Mouse (Mus musculus) MEL (cell line): ENCODE results near the gene Cpd. TPM values are rescaled to one million over a fixed set of nuclear protein-coding genes. Genes with fewer than 3 reads are reported as not detected.

Experiments used
- DNase-seq: peaks from one replicate; pipeline ENCODE4 v3.0.0; 2011; ENCODE audit warnings: low read depth, low spot score
- H3K27ac ChIP-seq: 2 replicates; pipeline ENCODE4 v1.5.1; 2012; ENCODE audit warnings: low read depth, mild to moderate bottlenecking, control low read depth, low read length, moderate library complexity; ENCODE audit not compliant: control insufficient read depth
- H3K27me3 ChIP-seq, 2 experiments: fragments of 150-350 bp in 1 of 2; sonication (generic) in 1 of 2; 2 replicates each; pipeline ENCODE4 v1.6.1; 2012; ENCODE audit warnings: low read length in 2 of 2, mild to moderate bottlenecking in 2 of 2, improper control_type of control experiment in 1 of 2, moderate library complexity in 1 of 2; ENCODE audit not compliant: insufficient read depth in 2 of 2, control insufficient read depth in 1 of 2
- H3K36me3 ChIP-seq, 2 experiments: 2 replicates each; pipeline ENCODE4 v1.6.1; 2012 to 2014; ENCODE audit warnings: low read length in 2 of 2, improper control_type of control experiment in 1 of 2, inconsistent platforms in 1 of 2, mild to moderate bottlenecking in 1 of 2; ENCODE audit not compliant: insufficient read depth in 2 of 2, control insufficient read depth in 1 of 2
- H3K4me1 ChIP-seq, 2 experiments: fragments of 150-350 bp in 1 of 2; sonication (generic) in 1 of 2; 2 replicates each; pipeline ENCODE4 v1.6.1; 2012; ENCODE audit warnings: low read length in 2 of 2, improper control_type of control experiment in 1 of 2, mild to moderate bottlenecking in 1 of 2; ENCODE audit not compliant: insufficient read depth in 2 of 2, control insufficient read depth in 1 of 2
- H3K4me3 ChIP-seq, 2 experiments: fragments of 150-350 bp in 1 of 2; sonication (generic) in 1 of 2; 2 replicates each; pipeline ENCODE4 v1.5.1; 2012; ENCODE audit warnings: low read depth in 2 of 2, low read length in 2 of 2, mild to moderate bottlenecking in 2 of 2, moderate library complexity in 2 of 2, control low read depth in 1 of 2, improper control_type of control experiment in 1 of 2; ENCODE audit not compliant: control insufficient read depth in 1 of 2, insufficient read depth in 1 of 2
- H3K79me2 ChIP-seq: 2 replicates; pipeline ENCODE4 v1.6.1; 2012; ENCODE audit warnings: mild to moderate bottlenecking, low read length, moderate library complexity; ENCODE audit not compliant: control insufficient read depth, poor library complexity, insufficient read depth
- H3K9ac ChIP-seq: 2 replicates; pipeline ENCODE4 v1.6.1; 2012; ENCODE audit warnings: low read depth, mild to moderate bottlenecking, control low read depth, low read length, moderate library complexity; ENCODE audit not compliant: control insufficient read depth, poor library complexity, severe bottlenecking
- H3K9me3 ChIP-seq: fragments of 150-350 bp; sonication (generic); replicated peaks from 2 replicates; pipeline ENCODE4 v1.6.1; 2012; ENCODE audit warnings: mild to moderate bottlenecking, low read length, improper control_type of control experiment, moderate library complexity; ENCODE audit not compliant: insufficient read depth
- CHD1 ChIP-seq: IDR thresholded peaks from 2 replicates; pipeline ENCODE4 v1.6.1; 2012; ENCODE audit warnings: low read depth, mild to moderate bottlenecking, inconsistent platforms, low read length, improper control_type of control experiment
- CTCF ChIP-seq, 3 experiments: IDR thresholded peaks in 2 of 3; conservative IDR thresholded peaks in 1 of 3; 2 replicates each; pipeline ENCODE4 v1.5.1; 2011 to 2012; ENCODE audit warnings: low read length in 3 of 3, low read depth in 2 of 3, mild to moderate bottlenecking in 2 of 3, improper control_type of control experiment in 1 of 3, inconsistent platforms in 1 of 3, mixed read lengths in 1 of 3, moderate library complexity in 1 of 3; ENCODE audit not compliant: control insufficient read depth in 1 of 3, insufficient read depth in 1 of 3, poor library complexity in 1 of 3, severe bottlenecking in 1 of 3
- E2F4 ChIP-seq: IDR thresholded peaks from 2 replicates; pipeline ENCODE4 v1.6.1; 2011; ENCODE audit warnings: low read depth, low read length, improper control_type of control experiment, borderline replicate concordance
- ETS1 ChIP-seq: IDR thresholded peaks from 2 replicates; pipeline ENCODE4 v1.6.1; 2012; ENCODE audit warnings: low read depth, mild to moderate bottlenecking, inconsistent platforms, low read length, improper control_type of control experiment, moderate library complexity
- GABPA ChIP-seq: IDR thresholded peaks from 2 replicates; pipeline ENCODE4 v1.6.1; 2012; ENCODE audit warnings: low read depth, mild to moderate bottlenecking, inconsistent platforms, low read length, improper control_type of control experiment, moderate library complexity
- MEF2A ChIP-seq: IDR thresholded peaks from 2 replicates; pipeline ENCODE4 v1.6.1; 2014; ENCODE audit warnings: low read depth, mild to moderate bottlenecking, inconsistent platforms, low read length, improper control_type of control experiment; ENCODE audit not compliant: poor library complexity, insufficient replicate concordance, severe bottlenecking; ENCODE audit errors: extremely low read depth
- MYB ChIP-seq: IDR thresholded peaks from 2 replicates; pipeline ENCODE4 v1.6.1; 2011; ENCODE audit warnings: mild to moderate bottlenecking, low read depth, low read length, improper control_type of control experiment
- NELFE ChIP-seq: IDR thresholded peaks from 2 replicates; pipeline ENCODE4 v1.6.1; 2011; ENCODE audit warnings: low read depth, low read length, improper control_type of control experiment
- POLR2A ChIP-seq, 2 experiments: IDR thresholded peaks; 2 replicates each; pipeline ENCODE4 v1.6.1; 2011 to 2012; ENCODE audit warnings: low read length in 2 of 2, mild to moderate bottlenecking in 2 of 2, control low read depth in 1 of 2, improper control_type of control experiment in 1 of 2, low read depth in 1 of 2, moderate library complexity in 1 of 2; ENCODE audit not compliant: control insufficient read depth in 1 of 2, insufficient read depth in 1 of 2, poor library complexity in 1 of 2
- RAD21 ChIP-seq: IDR thresholded peaks from 2 replicates; pipeline ENCODE4 v1.6.1; 2011; ENCODE audit warnings: mild to moderate bottlenecking, low read depth, low read length, improper control_type of control experiment
- RCOR1 ChIP-seq: IDR thresholded peaks from 2 replicates; pipeline ENCODE4 v1.6.1; 2012; ENCODE audit warnings: low read depth, mild to moderate bottlenecking, inconsistent platforms, low read length, improper control_type of control experiment
- SMC3 ChIP-seq: IDR thresholded peaks from 2 replicates; pipeline ENCODE4 v1.6.1; 2011; ENCODE audit warnings: low read depth, low read length, improper control_type of control experiment
- UBTF ChIP-seq: IDR thresholded peaks from 2 replicates; pipeline ENCODE4 v1.6.1; 2012; ENCODE audit warnings: low read depth, mild to moderate bottlenecking, inconsistent platforms, low read length, improper control_type of control experiment, moderate library complexity, borderline replicate concordance; ENCODE audit not compliant: insufficient read depth
- ZC3H11A ChIP-seq: IDR thresholded peaks from 2 replicates; pipeline ENCODE4 v1.6.1; 2012; ENCODE audit warnings: low read depth, mild to moderate bottlenecking, inconsistent platforms, low read length, improper control_type of control experiment
- ZNF384 ChIP-seq: IDR thresholded peaks from 2 replicates; pipeline ENCODE4 v1.6.1; 2012; ENCODE audit warnings: low read depth, mild to moderate bottlenecking, inconsistent platforms, low read length, improper control_type of control experiment
- polyA plus RNA-seq, 2 experiments: library from polyadenylated mRNA; stranded (reverse) in 1 of 2; unstranded in 1 of 2; fragments of >175 nt in 1 of 2; fragments of >200 nt in 1 of 2; gene quantifications; 2 replicates each; pipeline versions ENCODE4 v1.2.1 to v1.2.4; 2012; ENCODE audit warnings: low replicate concordance in 2 of 2, low read depth in 1 of 2; ENCODE audit not compliant: insufficient read length in 2 of 2, insufficient read depth in 1 of 2, missing spikeins in 1 of 2
- total RNA-seq: library from RNA; depleted of rRNA; stranded (reverse); fragments of 300-350 nt; gene quantifications from 2 replicates; pipeline ENCODE4 v1.2.3, GENCODE M21; 2012

Cpd gene
- total and polyA plus RNA-seq, 3 experiments: 7.5 to 14.6 TPM; not detected in 1

DNA sequence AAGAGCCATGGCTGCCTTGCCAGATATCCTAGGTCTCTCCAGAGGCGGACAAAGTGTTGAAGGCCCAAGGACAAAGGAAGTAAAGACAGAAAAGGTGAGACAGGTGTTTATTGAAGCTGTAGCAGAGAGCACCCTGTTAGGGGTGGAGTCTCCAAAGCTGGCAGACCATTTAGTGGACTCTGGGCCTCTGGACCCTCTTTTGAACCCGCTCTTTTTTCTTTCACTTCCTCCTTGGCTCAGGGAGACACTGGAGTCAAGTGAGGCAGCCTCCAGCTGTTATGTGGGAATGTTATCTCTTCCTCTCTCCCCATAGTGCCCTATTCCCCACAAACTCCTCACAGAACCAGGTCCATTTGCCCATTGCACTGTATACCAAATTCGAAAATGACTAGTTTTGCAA, 46.2 kb upstream of the Cpd start:
- no peak overlapping the region for H3K27ac ChIP-seq
- H3K27me3 ChIP-seq: no peaks in the 10 kb centered on the region
- H3K9me3 ChIP-seq: no peaks in the 10 kb centered on the region
- H3K36me3 ChIP-seq: peaks cover 0 to 6% of the 10 kb centered on the region in 2 experiments; a peak in 2 of 4 replicates
- H3K4me3 ChIP-seq: no peak overlapping the region
- DNase-seq: no peak
- TF ChIP-seq GABPA (no peak), ZC3H11A (no peak)
- no peak overlapping the region for H3K9ac ChIP-seq
- H3K4me1 ChIP-seq: peaks cover 5 to 10% of the 10 kb centered on the region in 2 experiments; a peak in 3 of 4 replicates
- H3K79me2 ChIP-seq: no peaks in the 10 kb centered on the region

DNA sequence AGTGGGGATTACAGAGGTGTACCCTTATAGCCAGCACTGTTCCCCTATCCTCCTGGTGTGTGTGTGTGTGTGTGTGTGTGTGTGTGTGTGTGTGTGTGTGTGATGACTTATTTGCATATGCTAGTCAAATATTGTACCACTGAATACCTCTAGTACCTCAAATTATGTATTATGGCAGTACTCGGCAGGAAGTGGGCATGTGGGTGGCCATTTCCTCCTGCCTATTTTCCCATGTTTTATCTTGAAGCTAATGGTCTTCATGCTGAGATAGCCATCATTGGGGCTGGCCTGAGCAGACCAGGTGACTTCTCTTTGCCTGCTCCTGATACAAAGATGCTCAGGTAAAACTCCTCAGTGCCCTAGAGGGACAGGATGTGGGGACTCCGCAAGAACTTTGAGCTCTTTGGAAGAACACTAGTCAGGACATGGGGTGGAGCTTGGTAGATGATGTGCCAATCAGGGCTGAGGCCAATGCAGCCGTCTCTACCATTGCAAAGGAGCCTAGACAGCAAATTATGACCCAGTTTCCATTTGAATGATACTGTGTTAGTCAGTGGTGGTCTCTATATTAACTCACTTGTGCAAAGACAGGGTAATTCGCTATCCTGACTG, 45.0 kb upstream of the Cpd start:
- H3K9me3 ChIP-seq: no peaks in the 10 kb centered on the region
- TF ChIP-seq E2F4 (no peak), ETS1 (no peak), MEF2A (no peak), ZNF384 (no peak), NELFE (no peak)
- H3K27ac ChIP-seq: no peak overlapping the region
- peaks cover 0 to 6% of the 10 kb centered on the region in 2 experiments; a peak in 2 of 4 replicates for H3K36me3 ChIP-seq
- H3K4me3 ChIP-seq: no peak overlapping the region
- H3K79me2 ChIP-seq: no peaks in the 10 kb centered on the region
- no peak overlapping the region for H3K9ac ChIP-seq
- peaks cover 5 to 10% of the 10 kb centered on the region in 2 experiments; a peak in 3 of 4 replicates for H3K4me1 ChIP-seq
- DNase-seq: no peak
- H3K27me3 ChIP-seq: no peaks in the 10 kb centered on the region

DNA sequence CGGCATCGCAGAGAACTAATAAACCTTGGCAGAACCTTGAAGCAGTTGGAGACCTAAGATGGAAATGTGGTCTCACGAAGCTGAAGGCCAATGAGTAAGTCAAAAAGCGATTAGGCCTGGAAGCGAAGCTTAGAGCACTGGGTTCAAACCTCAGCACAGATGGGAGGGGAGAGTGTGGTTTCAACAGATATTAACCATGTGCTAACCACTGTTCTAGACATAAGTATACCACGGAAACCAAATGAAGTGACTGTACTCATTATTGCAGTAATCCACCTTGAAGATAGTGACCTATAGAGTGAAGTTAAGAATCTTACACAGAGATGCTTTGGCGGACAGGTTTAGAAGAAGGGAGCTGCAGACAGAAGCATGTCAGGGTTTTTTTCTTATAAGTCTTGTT, 44.4 kb upstream of the Cpd start:
- H3K79me2 ChIP-seq: no peaks in the 10 kb centered on the region
- no peak for DNase-seq
- no peak overlapping the region for H3K9ac ChIP-seq
- peaks cover 5 to 10% of the 10 kb centered on the region in 2 experiments; a peak in 3 of 4 replicates for H3K4me1 ChIP-seq
- H3K4me3 ChIP-seq: no peak overlapping the region
- no peaks in the 10 kb centered on the region for H3K27me3 ChIP-seq
- H3K36me3 ChIP-seq: peaks cover 0 to 6% of the 10 kb centered on the region in 2 experiments; a peak in 2 of 4 replicates
- TF ChIP-seq CHD1 (no peak), E2F4 (no peak), RCOR1 (no peak), SMC3 (no peak), MYB (no peak), RAD21 (no peak), POLR2A (IDR thresholded peaks at IDR 0.05; ENCODE audit: control insufficient read depth in 1 of 2, insufficient read depth in 1 of 2, low read depth in 1 of 2, low read length in 2 of 2, poor library complexity in 1 of 2) (no peak), MEF2A (no peak), UBTF (no peak), CTCF (IDR thresholded peaks at IDR 0.05 in 2 of 3, conservative IDR thresholded peaks at IDR 0.05 in 1 of 3; ENCODE audit: control insufficient read depth in 1 of 3, insufficient read depth in 1 of 3, low read depth in 2 of 3, low read length in 3 of 3, poor library complexity in 1 of 3, severe bottlenecking in 1 of 3) (no peak)
- H3K9me3 ChIP-seq: no peaks in the 10 kb centered on the region
- H3K27ac ChIP-seq: no peak overlapping the region
